Mouse (Mus musculus) intestine, embryonic 14.5 days (tissue): ENCODE results near the gene Gpsm1. TPM values are rescaled to one million over a fixed set of nuclear protein-coding genes. Genes with fewer than 3 reads are reported as not detected.

Experiments
- ATAC-seq: fragments of 200-750 bp; cut with Nextera tagmentation; replicated peaks from 2 replicates; pipeline ENCODE4 v1.8.0; 2017; ENCODE audit warnings: low read depth, moderate number of reproducible peaks, moderate TSS enrichment, moderate library complexity; ENCODE audit not compliant: low FRiP score, low TSS enrichment
- DNase-seq: peaks from one replicate; pipeline ENCODE4 v3.0.0-alpha.2; 2018; ENCODE audit warnings: low spot score
- H3K27ac ChIP-seq: fragments of 300-500 bp; sonication (generic); 2 replicates; pipeline ENCODE4 v1.5.1; 2014; ENCODE audit warnings: low read depth, mild to moderate bottlenecking, control low read depth
- H3K27me3 ChIP-seq: fragments of 300-500 bp; sonication (generic); replicated peaks from 2 replicates; pipeline ENCODE4 v1.6.1; 2014; ENCODE audit warnings: low read length, control low read depth; ENCODE audit not compliant: control insufficient read depth, insufficient read depth
- H3K36me3 ChIP-seq: fragments of 300-500 bp; sonication (generic); 2 replicates; pipeline ENCODE4 v1.6.1; 2014; ENCODE audit warnings: low read length, control low read depth; ENCODE audit not compliant: control insufficient read depth, insufficient read depth
- H3K4me1 ChIP-seq: fragments of 300-500 bp; sonication (generic); replicated peaks from 2 replicates; pipeline ENCODE4 v1.6.1; 2014; ENCODE audit warnings: low read length, control low read depth, mixed read lengths; ENCODE audit not compliant: control insufficient read depth, insufficient read depth
- H3K4me2 ChIP-seq: fragments of 300-500 bp; sonication (generic); 2 replicates; pipeline ENCODE4 v1.6.1; 2014; ENCODE audit warnings: low read length
- H3K4me3 ChIP-seq: fragments of 300-500 bp; sonication (generic); 2 replicates; pipeline ENCODE4 v1.5.1; 2014; ENCODE audit warnings: low read depth, low read length, control low read depth, mixed read lengths
- H3K9ac ChIP-seq: fragments of 300-500 bp; sonication (generic); 2 replicates; pipeline ENCODE4 v1.6.1; 2014; ENCODE audit warnings: mild to moderate bottlenecking, low read length
- H3K9me3 ChIP-seq: fragments of 300-500 bp; sonication (generic); 2 replicates; pipeline ENCODE4 v1.6.1; 2016; ENCODE audit warnings: low read length, control low read depth; ENCODE audit not compliant: control insufficient read depth
- WGBS: fragments of 180-500 bp; shearing (Covaris S2); extraction: QIAGEN DNeasy Blood & Tissue Kit; methylation state at CpG from one replicate; pipeline ENCODE4 v1.1.7; 2014; 5-methylcytosine and 5-hydroxymethylcytosine counted together
- polyA plus RNA-seq: library from polyadenylated mRNA; unstranded; fragments of >200 nt; fragmentation: Nextera tagmentation; extraction: Ambion mirVana; gene quantifications from 2 replicates; pipeline ENCODE4 v1.2.1, GENCODE M21; 2014

Gpsm1 gene
- 23.4 and 26.7 TPM in 2 replicates for polyA plus RNA-seq

DNA sequence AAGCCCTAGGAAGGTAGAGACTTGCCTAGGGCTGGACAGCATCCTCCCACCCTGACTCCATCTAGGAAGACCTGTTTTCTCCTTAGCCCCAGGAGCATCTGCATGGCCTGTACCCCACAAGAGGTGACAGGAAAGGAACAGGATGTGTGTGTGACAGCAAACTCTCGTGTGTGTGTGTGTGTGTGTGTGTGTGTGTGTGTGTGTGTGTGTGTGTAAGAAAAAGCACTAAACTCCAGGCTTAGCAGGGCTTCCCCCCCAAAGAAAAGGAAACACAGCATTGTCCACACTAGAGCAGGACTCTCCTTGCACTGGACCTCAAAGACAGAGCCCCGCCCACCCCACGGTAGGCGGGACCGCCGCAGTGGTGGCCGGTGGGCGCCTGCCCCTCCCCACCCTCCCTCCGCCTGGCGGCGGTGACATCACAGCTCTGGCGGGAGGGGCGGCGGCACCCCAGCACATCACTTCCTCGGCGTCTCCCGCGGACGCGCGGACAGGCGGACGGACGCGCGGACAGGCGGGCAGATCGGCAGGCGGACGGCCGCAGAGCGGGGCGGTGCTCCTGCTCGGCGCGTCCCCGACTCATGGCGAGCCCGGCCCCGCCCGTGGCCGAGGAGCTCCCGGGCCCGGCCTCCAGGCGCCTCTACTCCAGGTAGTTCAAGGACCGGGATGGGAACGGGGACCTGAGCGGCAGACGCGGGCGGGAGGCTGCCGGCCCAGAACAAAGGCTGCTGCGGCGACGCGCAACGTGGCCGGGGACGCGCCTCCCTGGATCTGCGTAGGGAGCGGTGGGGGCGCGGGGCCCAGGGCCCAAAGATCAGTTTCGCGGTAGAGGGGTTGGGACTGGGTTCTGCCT, at the start of gene Gpsm1:
Gpsm1 (plus strand) TSS at position 444 of the 853 bp plus-strand sequence.
- no peaks in the 10 kb centered on the region for H3K27me3 ChIP-seq
- no peaks in the 10 kb centered on the region for H3K36me3 ChIP-seq
- H3K4me1 ChIP-seq: peaks cover 39% of the 10 kb centered on the region
- H3K27ac ChIP-seq: peak within 1 kb of the TSS; percentile 95
- 1% methylated on average over 44 of the region's 66 CpGs for WGBS
- no peaks in the 10 kb centered on the region for H3K9me3 ChIP-seq
- DNase-seq: peak; percentile 88
- H3K9ac ChIP-seq: peak within 1 kb of the TSS; percentile 93
- peak within 1 kb of the TSS; percentile 96 for H3K4me2 ChIP-seq
- peak; percentile 89 for ATAC-seq
- H3K4me3 ChIP-seq: peak within 1 kb of the TSS; percentile 85

DNA sequence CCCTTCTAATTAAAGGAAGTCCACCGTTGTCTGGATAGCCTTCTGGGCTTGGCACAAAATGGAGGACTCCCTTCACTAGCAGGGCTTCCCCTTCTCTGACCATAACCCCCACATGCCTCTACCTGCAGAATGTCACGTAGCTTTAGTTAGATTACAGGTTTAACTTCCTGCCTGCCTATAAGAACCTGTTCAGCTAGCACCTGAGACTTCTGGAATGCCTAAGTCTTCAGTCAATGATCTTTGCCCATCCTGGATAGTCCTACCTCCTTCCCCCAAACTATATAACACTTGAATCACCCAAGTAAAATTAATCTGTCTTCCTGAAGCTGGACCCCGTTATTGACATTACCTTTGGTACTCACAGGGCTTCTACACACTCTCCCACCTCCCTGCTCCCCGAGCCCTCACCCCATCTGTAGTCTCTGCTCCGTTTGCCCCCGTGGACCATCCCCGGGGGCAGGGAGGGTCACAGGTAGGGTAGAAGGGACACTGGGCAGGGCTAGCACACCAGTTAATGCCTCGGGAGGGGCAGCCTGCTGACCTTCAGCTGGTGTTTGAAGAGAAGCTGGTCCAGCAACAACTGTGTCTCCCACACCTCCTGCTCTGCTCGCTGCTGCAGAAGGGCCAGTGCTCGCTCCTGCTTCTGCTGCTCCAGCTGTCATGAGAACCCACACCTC, 49.1 kb upstream of the Gpsm1 start:
- ATAC-seq (no peak), DNase-seq (no peak)
- 70% methylated on average over 10 of the region's 10 CpGs for WGBS
- H3K27ac ChIP-seq: no peak overlapping the region
- no peaks in the 10 kb centered on the region for H3K36me3 ChIP-seq
- no peak overlapping the region for H3K4me3 ChIP-seq
- H3K9me3 ChIP-seq: no peaks in the 10 kb centered on the region
- H3K4me1 ChIP-seq: 0 out of 2 replicates have a peak, but pooled peaks cover 3% of the 10 kb centered on the region
- no peaks in the 10 kb centered on the region for H3K27me3 ChIP-seq
- no peak overlapping the region for H3K4me2 ChIP-seq
- H3K9ac ChIP-seq: no peak overlapping the region

DNA sequence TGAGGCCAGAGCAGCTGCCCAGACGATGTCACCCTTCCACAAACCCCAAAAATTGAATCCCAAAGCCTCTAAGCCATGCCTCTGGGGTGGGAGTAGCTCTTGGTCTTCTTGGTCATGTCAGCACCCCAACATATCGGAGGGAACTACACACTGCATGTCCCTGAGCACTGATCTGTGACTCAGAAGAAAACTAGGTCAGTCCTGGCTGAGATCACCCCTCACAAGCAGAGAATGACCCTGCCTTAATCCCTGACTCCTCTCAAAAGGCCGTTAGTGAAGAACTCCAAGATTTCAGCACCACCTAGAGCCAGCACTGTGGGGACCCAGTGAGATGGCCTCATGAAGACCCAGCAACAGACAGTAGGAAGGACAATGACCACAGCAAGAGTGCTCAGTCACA, 47.1 kb upstream of the Gpsm1 start:
- DNase-seq (no peak), ATAC-seq (no peak)
- Histone ChIP-seq H3K27me3 (no peaks in the 10 kb centered on the region), H3K4me1 (0 out of 2 replicates have a peak, but pooled peaks cover 3% of the 10 kb centered on the region), H3K4me2 (no peak overlapping the region), H3K9ac (no peak overlapping the region), H3K36me3 (no peaks in the 10 kb centered on the region), H3K27ac (no peak overlapping the region), H3K4me3 (no peak overlapping the region), H3K9me3 (no peaks in the 10 kb centered on the region)
- 52% methylated on average over 3 of the region's 3 CpGs for WGBS

DNA sequence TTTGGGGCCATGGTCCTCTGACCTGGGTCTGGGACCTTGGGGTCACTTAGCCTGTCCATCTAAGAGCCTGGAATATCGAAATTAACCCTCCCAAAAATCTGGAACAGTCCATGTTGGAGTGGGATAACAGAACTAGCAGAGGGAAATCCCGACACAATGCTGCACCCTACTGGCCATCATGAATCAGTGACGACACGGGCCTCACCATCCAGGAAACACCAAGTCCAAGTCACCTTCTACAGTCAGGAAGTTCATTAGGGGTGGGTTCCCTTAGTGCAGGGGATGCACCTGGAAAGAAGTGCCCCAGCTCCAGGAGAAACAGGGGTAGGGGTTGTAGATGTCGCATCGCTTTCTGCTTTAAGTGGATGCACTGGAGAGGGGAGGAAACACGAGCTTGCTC, 41.7 kb upstream of the Gpsm1 start:
- Histone ChIP-seq H3K9me3 (no peaks in the 10 kb centered on the region), H3K27ac (no peak overlapping the region), H3K4me3 (no peak overlapping the region), H3K27me3 (no peaks in the 10 kb centered on the region), H3K4me2 (no peak overlapping the region), H3K9ac (no peak overlapping the region), H3K4me1 (no peaks in the 10 kb centered on the region), H3K36me3 (no peaks in the 10 kb centered on the region)
- 20% methylated on average over 7 of the region's 7 CpGs for WGBS
- ATAC-seq: peak; percentile 63; the same call in 1 of the 2 replicates
- peak; percentile 80 for DNase-seq

DNA sequence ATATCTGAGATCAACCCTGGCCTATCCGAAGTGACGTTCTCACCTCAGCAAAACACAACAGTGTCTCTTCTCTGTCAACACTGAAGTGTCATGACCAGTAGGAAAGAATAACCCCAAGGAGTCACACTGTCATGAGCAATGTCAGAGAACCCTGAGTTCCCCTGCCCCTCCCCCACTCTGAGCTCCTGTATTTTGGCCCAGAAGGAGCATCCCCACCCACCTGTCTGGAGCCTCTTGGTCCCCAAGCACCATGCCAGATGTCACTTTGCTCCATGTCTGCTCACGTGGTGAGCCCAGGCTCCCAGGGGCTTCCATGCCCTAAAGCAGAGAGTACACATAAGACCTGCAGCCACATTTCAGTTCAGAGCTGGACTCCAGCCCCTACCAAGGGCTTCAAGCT, 35.6 kb upstream of the Gpsm1 start:
- Histone ChIP-seq H3K4me2 (no peak overlapping the region), H3K4me3 (no peak overlapping the region), H3K27me3 (no peaks in the 10 kb centered on the region), H3K27ac (no peak overlapping the region), H3K4me1 (no peaks in the 10 kb centered on the region), H3K36me3 (no peaks in the 10 kb centered on the region), H3K9me3 (no peaks in the 10 kb centered on the region), H3K9ac (no peak overlapping the region)
- 76% methylated on average over 3 of the region's 3 CpGs for WGBS
- DNase-seq (no peak), ATAC-seq (no peak)

DNA sequence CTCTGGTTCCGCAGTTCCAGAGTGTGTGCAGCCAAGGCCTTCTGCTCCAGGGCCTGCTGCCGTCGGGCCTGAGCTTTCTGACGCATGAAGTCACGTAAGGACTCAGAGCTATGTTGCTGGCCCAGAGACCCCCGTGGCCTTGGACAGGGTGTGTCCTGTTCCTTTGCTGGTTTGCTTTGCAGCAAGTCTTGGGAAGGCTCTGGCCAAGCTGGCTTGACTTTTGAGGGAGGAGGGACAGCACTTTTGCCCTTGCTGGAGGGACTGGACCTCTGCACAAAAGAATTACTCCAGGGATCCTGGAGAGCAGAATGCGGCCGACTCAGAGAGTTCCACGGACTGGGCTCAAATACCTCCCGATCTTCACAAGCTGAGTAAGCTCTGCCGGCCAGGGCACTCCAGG, 34.7 kb upstream of the Gpsm1 start:
- WGBS: 82% methylated on average over 11 of the region's 11 CpGs
- Histone ChIP-seq H3K36me3 (no peaks in the 10 kb centered on the region), H3K4me2 (no peak overlapping the region), H3K4me3 (no peak overlapping the region), H3K27me3 (no peaks in the 10 kb centered on the region), H3K9ac (no peak overlapping the region), H3K9me3 (no peaks in the 10 kb centered on the region), H3K27ac (no peak overlapping the region), H3K4me1 (no peaks in the 10 kb centered on the region)
- DNase-seq (no peak), ATAC-seq (no peak)

DNA sequence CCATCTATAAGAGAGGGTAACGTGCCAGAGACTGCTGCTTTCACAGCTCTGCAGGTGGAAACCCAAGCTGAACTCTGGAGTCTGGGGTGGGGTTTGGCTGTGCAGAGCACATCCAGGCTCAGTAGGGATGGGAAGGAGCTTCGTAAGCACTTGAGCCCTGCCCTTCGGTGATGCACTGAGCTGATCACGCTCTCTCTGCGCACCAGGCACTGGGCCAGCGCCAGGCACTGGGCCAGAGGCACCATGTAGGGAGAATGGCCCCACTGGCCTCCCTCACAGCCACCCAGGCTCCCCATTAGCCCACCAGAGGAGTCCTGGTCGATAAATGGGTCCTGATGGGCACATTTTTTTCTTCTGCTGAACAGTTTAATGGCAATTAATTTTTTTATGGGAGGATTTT, 29.5 kb upstream of the Gpsm1 start:
- no peak overlapping the region for H3K27ac ChIP-seq
- H3K27me3 ChIP-seq: no peaks in the 10 kb centered on the region
- 55% methylated on average over 7 of the region's 7 CpGs for WGBS
- no peaks in the 10 kb centered on the region for H3K9me3 ChIP-seq
- DNase-seq: no peak
- H3K4me3 ChIP-seq: no peak overlapping the region
- no peak for ATAC-seq
- no peak overlapping the region for H3K4me2 ChIP-seq
- no peak overlapping the region for H3K9ac ChIP-seq
- H3K36me3 ChIP-seq: no peaks in the 10 kb centered on the region
- H3K4me1 ChIP-seq: no peaks in the 10 kb centered on the region

DNA sequence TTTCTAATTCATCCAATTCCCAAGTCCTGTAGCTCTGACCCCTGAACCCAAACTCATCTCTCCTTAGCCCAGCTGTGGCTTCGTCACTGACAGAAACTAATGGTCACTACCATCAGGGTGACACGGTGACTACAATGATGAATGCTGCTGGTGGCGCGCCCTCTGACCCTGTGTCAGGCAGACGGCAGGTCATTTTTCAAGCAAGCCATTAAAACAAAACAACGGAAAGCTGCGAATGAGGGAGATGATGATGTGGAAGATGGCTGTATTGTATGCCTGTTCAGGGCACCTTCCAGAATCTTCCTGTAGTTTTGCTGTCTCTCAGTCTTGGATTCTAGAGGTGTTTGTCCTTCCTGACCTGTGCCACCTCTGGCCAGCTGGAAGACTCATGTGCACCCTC, 28.9 kb upstream of the Gpsm1 start:
- Histone ChIP-seq H3K4me3 (no peak overlapping the region), H3K4me2 (no peak overlapping the region), H3K36me3 (no peaks in the 10 kb centered on the region), H3K27me3 (no peaks in the 10 kb centered on the region), H3K9me3 (no peaks in the 10 kb centered on the region), H3K4me1 (no peaks in the 10 kb centered on the region), H3K9ac (no peak overlapping the region), H3K27ac (no peak overlapping the region)
- WGBS: 47% methylated on average over 7 of the region's 7 CpGs
- DNase-seq (no peak), ATAC-seq (no peak)
